ENCODE assay signal across 26 mouse cellular contexts in the genomic region with DNA sequence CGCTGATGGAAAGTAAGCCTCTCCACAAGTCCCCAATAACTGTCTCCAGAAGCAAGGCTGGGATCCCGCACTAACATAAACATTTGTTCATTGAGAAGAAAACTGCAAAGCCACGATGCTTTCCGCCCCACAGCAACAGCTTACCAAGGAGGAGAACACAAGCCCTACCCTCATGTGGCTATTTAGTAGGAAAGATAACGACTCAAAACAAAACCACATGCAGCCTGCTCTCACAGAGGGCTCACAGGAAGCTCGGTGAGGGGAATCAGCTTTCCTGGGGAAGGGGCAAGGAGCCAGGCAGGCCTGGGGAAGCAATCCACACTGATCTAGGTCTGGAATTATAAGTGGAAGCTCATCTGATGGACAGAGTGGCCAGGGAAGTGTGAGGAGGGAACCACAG.
DNase-seq lines count a peak whose midpoint lies in the region; ATAC-seq and TF ChIP-seq lines count a peak whose summit lies in the region.
"Had no signal": no experiment of that assay in that cellular context is flagged by ENCODE, and none has a peak within 500 bp of the region (broad histone marks: within the 10 kb centered on the region; RNA-seq: fewer than 3 reads in every experiment).

No protein-coding gene starts in this region.

- H3K27me3 ChIP-seq in lung, embryonic 14.5 days (ENCODE audit: insufficient read depth, low read length): no peaks in the 10 kb centered on the region
- H3K27me3 ChIP-seq in embryonic facial prominence, embryonic 13.5 days: no peaks in the 10 kb centered on the region
- H3K27me3 ChIP-seq: liver, embryonic 13.5 days; midbrain, embryonic 12.5 days; neural tube, embryonic 15.5 days; Patski had no signal

- peak; percentile 28 for DNase-seq in gastrocnemius, postnatal 14 days
- no peak for DNase-seq in gastrocnemius, postnatal 25 days
- peak; percentile 29 for DNase-seq in lung, embryonic 14.5 days
- DNase-seq in lung, adult 2 months: no peak
- no peak for DNase-seq in adrenal gland, postnatal 4 days (ENCODE audit: low spot score in 2 of 2)
- DNase-seq: adrenal gland, postnatal 36 days; cerebellum, adult 8-10 months; heart, adult 2 months; heart, postnatal 10 days; kidney, adult 11 months; kidney, postnatal 10 days; left cerebral cortex, postnatal 4 days; liver, embryonic 13.5 days; lung, postnatal 10 days; right cerebral cortex, postnatal 4 days; thymus, adult 18-20 months had no signal

- WGBS in lung, embryonic 14.5 days: 26% methylated on average over 6 of the region's 6 CpGs
- WGBS in lung, adult 2 months: 52% methylated on average over 6 of the region's 6 CpGs
- 11% methylated on average over 6 of the region's 6 CpGs for WGBS in embryonic facial prominence, embryonic 13.5 days

- H3K4me1 ChIP-seq in lung, embryonic 14.5 days (ENCODE audit: insufficient read depth): peaks cover 4% of the 10 kb centered on the region
- peaks cover 7% of the 10 kb centered on the region for H3K4me1 ChIP-seq in lung, adult 2 months (ENCODE audit: control insufficient read depth, insufficient read depth, low read length)
- peaks cover 25% of the 10 kb centered on the region for H3K4me1 ChIP-seq in embryonic facial prominence, embryonic 13.5 days
- H3K4me1 ChIP-seq: neural tube, embryonic 15.5 days had no signal

- no peak for TF ChIP-seq POLR2A in lung, adult 2 months (IDR thresholded peaks at IDR 0.05; ENCODE audit: borderline replicate concordance, extremely low read depth, low read depth, low read length)

- no peak overlapping the region for H3K4me3 ChIP-seq in lung, embryonic 14.5 days (ENCODE audit: low read depth, low read length)
- no peak overlapping the region for H3K4me3 ChIP-seq in lung, adult 2 months (replicated peaks; ENCODE audit: extremely low read depth, low read depth, low read length)
- H3K4me3 ChIP-seq in embryonic facial prominence, embryonic 13.5 days: no peak overlapping the region
- H3K4me3 ChIP-seq: heart, adult 2 months; layer of hippocampus, adult 2 months; liver, embryonic 13.5 days; midbrain, embryonic 12.5 days; myocyte; neural tube, embryonic 15.5 days had no signal

- ATAC-seq in lung, embryonic 14.5 days (ENCODE audit: insufficient read depth): no peak
- ATAC-seq in common myeloid progenitor, adult 5-6 weeks (replicated peaks; ENCODE audit: low read depth, poor library complexity, severe bottlenecking): peak; percentile 87
- ATAC-seq in embryonic facial prominence, embryonic 13.5 days (ENCODE audit: insufficient number of reproducible peaks, insufficient read depth, low FRiP score, low TSS enrichment, low read depth): 0 out of 2 replicates have a peak, but pooled peaks have one; percentile 48
- ATAC-seq in erythroid progenitor cell, adult 5-6 weeks (replicated peaks; ENCODE audit: low FRiP score, poor library complexity, severe bottlenecking): no peak
- ATAC-seq: activated CD4-positive, CD25-positive, alpha-beta regulatory T cell, adult 4 months; hindbrain, postnatal 0 days; Patski had no signal

- no peaks in the 10 kb centered on the region for H3K9me3 ChIP-seq in lung, embryonic 14.5 days (ENCODE audit: low read depth, low read length)
- H3K9me3 ChIP-seq in embryonic facial prominence, embryonic 13.5 days: no peaks in the 10 kb centered on the region
- H3K9me3 ChIP-seq: liver, embryonic 13.5 days; midbrain, embryonic 12.5 days; neural tube, embryonic 15.5 days had no signal

- intact Hi-C loops in gastrocnemius, postnatal 14 days (cut with DNase I; ENCODE audit: low total_unique reads): no loop called here

- TF ChIP-seq CTCF in lung, embryonic 14.5 days (IDR thresholded peaks at IDR 0.05; ENCODE audit: low read depth): no peak
- no peak for TF ChIP-seq CTCF in lung, adult 2 months (IDR thresholded peaks at IDR 0.05; ENCODE audit: insufficient read depth, low read length)

- H3K4me2 ChIP-seq in lung, embryonic 14.5 days: no peak overlapping the region
- H3K4me2 ChIP-seq in embryonic facial prominence, embryonic 13.5 days: no peak overlapping the region
- H3K4me2 ChIP-seq: liver, embryonic 13.5 days; midbrain, embryonic 12.5 days; neural tube, embryonic 15.5 days had no signal

- no peak overlapping the region for H3K27ac ChIP-seq in lung, embryonic 14.5 days (ENCODE audit: low read depth)
- H3K27ac ChIP-seq in embryonic facial prominence, embryonic 13.5 days: peak overlapping the region; percentile 24; the same call in 1 of the 2 replicates
- H3K27ac ChIP-seq: heart, adult 2 months; hindbrain, postnatal 0 days; liver, embryonic 13.5 days; midbrain, embryonic 12.5 days; neural tube, embryonic 15.5 days had no signal

- no peaks in the 10 kb centered on the region for H3K36me3 ChIP-seq in lung, embryonic 14.5 days (ENCODE audit: insufficient read depth)
- H3K36me3 ChIP-seq in embryonic facial prominence, embryonic 13.5 days: no peaks in the 10 kb centered on the region
- H3K36me3 ChIP-seq: liver, embryonic 13.5 days; midbrain, embryonic 12.5 days; neural tube, embryonic 15.5 days had no signal

- H3K9ac ChIP-seq in lung, embryonic 14.5 days: no peak overlapping the region
- no peak overlapping the region; the same call in 1 of the 2 replicates for H3K9ac ChIP-seq in embryonic facial prominence, embryonic 13.5 days
- H3K9ac ChIP-seq: liver, embryonic 13.5 days; midbrain, embryonic 12.5 days; neural tube, embryonic 15.5 days had no signal

Comparison
In these comparisons a context has a peak if more than half of its experiments do, and no peak if none do; other contexts are left out.
1. DNase-seq: peak in gastrocnemius, postnatal 14 days (single experiment) and lung, embryonic 14.5 days (single experiment); none in gastrocnemius, postnatal 25 days (single experiment), lung, adult 2 months (single experiment) and adrenal gland, postnatal 4 days (0 of 2).
2. ATAC-seq: peak in common myeloid progenitor, adult 5-6 weeks (single experiment) and embryonic facial prominence, embryonic 13.5 days (single experiment); none in lung, embryonic 14.5 days (single experiment) and erythroid progenitor cell, adult 5-6 weeks (single experiment).